14 mouse cellular contexts compared by ENCODE assay signal in genomic region chr15:51073678-51074077, GRCm38 (mm10).
"Had no signal": no experiment of that assay in that cellular context is flagged by ENCODE, and none has a peak within 500 bp of the region (broad histone marks: within the 10 kb centered on the region; RNA-seq: fewer than 3 reads in every experiment).

No protein-coding gene starts in this region.

- DNase-seq: lung, adult 18-20 months; lung, embryonic 14.5 days; lung, postnatal 10 days; lung, postnatal 4 days; midbrain, embryonic 14.5 days; retina, postnatal 1 day; right cerebral cortex, adult 18-20 months; right cerebral cortex, postnatal 25 days; right cerebral cortex, postnatal 4 days; spleen, adult 18-20 months; thymus, adult 18-20 months; thymus, postnatal 14 days; thymus, postnatal 36 days had no signal

- ATAC-seq: midbrain, embryonic 16.5 days had no signal
